Mouse (Mus musculus) spleen, adult 2 months (tissue): ENCODE data around the gene Prokr2.

Experiments
- CTCF ChIP-seq: fragments of 200-500 bp; IDR thresholded peaks from 2 replicates; pipeline ENCODE4 v1.5.1; 2011; ENCODE audit warnings: mild to moderate bottlenecking, inconsistent platforms; ENCODE audit not compliant: insufficient read depth, insufficient read length, insufficient replicate concordance; ENCODE audit errors: extremely low read depth
- POLR2A ChIP-seq: fragments of 200-500 bp; IDR thresholded peaks from 2 replicates; pipeline ENCODE4 v1.6.1; 2011; ENCODE audit warnings: low read depth, low read length, inconsistent platforms

- TF ChIP-seq CTCF (no peak), POLR2A (no peak)
Observed at GRCm38 (mm10) chr2:132340350-132340749, 44.9 kb downstream of the Prokr2 start.
